Mouse (Mus musculus) hindbrain, embryonic 15.5 days (tissue): Measurements from ENCODE around the gene Pkig. TPM values are rescaled to one million over a fixed set of nuclear protein-coding genes. Genes with fewer than 3 reads are reported as not detected.

Source experiments
- ATAC-seq: fragments of 200-750 bp; cut with Nextera tagmentation; 2 replicates; pipeline ENCODE4 v1.8.0; 2017; ENCODE audit warnings: low read depth, moderate number of reproducible peaks, moderate TSS enrichment; ENCODE audit not compliant: low FRiP score
- H3K27ac ChIP-seq: fragments of 300-500 bp; sonication (generic); replicated peaks from 2 replicates; pipeline ENCODE4 v1.5.1; 2015; ENCODE audit warnings: mild to moderate bottlenecking, inconsistent platforms
- H3K27me3 ChIP-seq: fragments of 300-500 bp; sonication (generic); 2 replicates; pipeline ENCODE4 v1.6.1; 2015; ENCODE audit warnings: control low read depth, inconsistent platforms
- H3K36me3 ChIP-seq: fragments of 300-500 bp; sonication (generic); 2 replicates; pipeline ENCODE4 v1.6.1; 2015; ENCODE audit warnings: control low read depth, inconsistent platforms
- H3K4me1 ChIP-seq: fragments of 300-500 bp; sonication (generic); replicated peaks from 2 replicates; pipeline ENCODE4 v1.6.1; 2015; ENCODE audit warnings: control low read depth, inconsistent platforms
- H3K4me2 ChIP-seq: fragments of 300-500 bp; sonication (generic); 2 replicates; pipeline ENCODE4 v1.6.1; 2015; ENCODE audit warnings: moderate library complexity, mild to moderate bottlenecking, inconsistent platforms
- H3K4me3 ChIP-seq: fragments of 300-500 bp; sonication (generic); 2 replicates; pipeline ENCODE4 v1.5.1; 2015; ENCODE audit warnings: mild to moderate bottlenecking, inconsistent platforms
- H3K9ac ChIP-seq: fragments of 300-500 bp; sonication (generic); 2 replicates; pipeline ENCODE4 v1.6.1; 2015; ENCODE audit warnings: inconsistent platforms
- H3K9me3 ChIP-seq: fragments of 300-500 bp; sonication (generic); 2 replicates; pipeline ENCODE4 v1.6.1; 2016; ENCODE audit warnings: control low read depth, inconsistent platforms
- WGBS: fragments of 180-500 bp; shearing (Covaris S2); methylation state at CpG from one replicate; pipeline ENCODE4 v1.1.7; 2015; 5-methylcytosine and 5-hydroxymethylcytosine counted together
- polyA plus RNA-seq: library from polyadenylated mRNA; unstranded; fragments of >200 nt; fragmentation: Nextera tagmentation; extraction: Ambion mirVana; gene quantifications from 2 replicates; pipeline ENCODE4 v1.2.1, GENCODE M21; 2015

Gene Pkig
- polyA plus RNA-seq, 1 experiment from 2014 or later = 115 TPM

- no peaks in the 10 kb centered on the region for H3K36me3 ChIP-seq
- ATAC-seq = no peak
- H3K9ac ChIP-seq = no peak overlapping the region
- H3K4me3 ChIP-seq = no peak overlapping the region
- no peaks in the 10 kb centered on the region for H3K27me3 ChIP-seq
- no peaks in the 10 kb centered on the region for H3K9me3 ChIP-seq
- 74% methylated on average over 5 of the region's 5 CpGs for WGBS
- no peak overlapping the region; the same call in 1 of the 2 replicates for H3K27ac ChIP-seq
- peaks cover 10% of the 10 kb centered on the region; the same call in 1 of the 2 replicates for H3K4me1 ChIP-seq
- no peak overlapping the region for H3K4me2 ChIP-seq
Observed at GRCm38 (mm10) chr2:163702921-163703320, 44.7 kb downstream of the Pkig start.

- H3K9me3 ChIP-seq = no peaks in the 10 kb centered on the region
- WGBS = 89% methylated on average over 5 of the region's 5 CpGs
- no peaks in the 10 kb centered on the region for H3K36me3 ChIP-seq
- no peak overlapping the region for H3K4me3 ChIP-seq
- H3K4me2 ChIP-seq = no peak overlapping the region
- H3K27me3 ChIP-seq = no peaks in the 10 kb centered on the region
- no peak overlapping the region for H3K9ac ChIP-seq
- no peak overlapping the region for H3K27ac ChIP-seq
- peaks cover 10% of the 10 kb centered on the region; the same call in 1 of the 2 replicates for H3K4me1 ChIP-seq
- ATAC-seq = no peak
Observed at GRCm38 (mm10) chr2:163703599-163704260, 45.5 kb downstream of the Pkig start.

GRCm38 (mm10) chr2:163708321-163708720 lies 50.1 kb downstream of the Pkig start:
- H3K36me3 ChIP-seq = no peaks in the 10 kb centered on the region
- WGBS = 88% methylated on average over 5 of the region's 5 CpGs
- no peak overlapping the region for H3K9ac ChIP-seq
- H3K27me3 ChIP-seq = no peaks in the 10 kb centered on the region
- H3K4me3 ChIP-seq = no peak overlapping the region
- no peak overlapping the region for H3K4me2 ChIP-seq
- no peak for ATAC-seq
- no peak overlapping the region for H3K27ac ChIP-seq
- H3K9me3 ChIP-seq = no peaks in the 10 kb centered on the region
- no peaks in the 10 kb centered on the region for H3K4me1 ChIP-seq

GRCm38 (mm10) chr2:163708763-163709250 lies 50.6 kb downstream of the Pkig start:
- Histone ChIP-seq H3K9ac (no peak overlapping the region), H3K9me3 (no peaks in the 10 kb centered on the region), H3K4me2 (no peak overlapping the region), H3K36me3 (no peaks in the 10 kb centered on the region), H3K27ac (no peak overlapping the region), H3K4me1 (no peaks in the 10 kb centered on the region), H3K27me3 (no peaks in the 10 kb centered on the region), H3K4me3 (no peak overlapping the region)
- no peak for ATAC-seq
- 76% methylated on average over 6 of the region's 6 CpGs for WGBS

- no peak overlapping the region for H3K4me2 ChIP-seq
- WGBS = 92% methylated on average over 9 of the region's 9 CpGs
- ATAC-seq = no peak
- H3K27ac ChIP-seq = no peak overlapping the region
- no peak overlapping the region for H3K9ac ChIP-seq
- H3K4me3 ChIP-seq = no peak overlapping the region
- no peaks in the 10 kb centered on the region for H3K27me3 ChIP-seq
- H3K4me1 ChIP-seq = no peaks in the 10 kb centered on the region
- H3K36me3 ChIP-seq = no peaks in the 10 kb centered on the region
- no peaks in the 10 kb centered on the region for H3K9me3 ChIP-seq
Observed at GRCm38 (mm10) chr2:163710000-163710399, 51.8 kb downstream of the Pkig start.

- Histone ChIP-seq H3K4me3 (no peak overlapping the region), H3K27ac (no peak overlapping the region), H3K4me1 (no peaks in the 10 kb centered on the region), H3K9me3 (no peaks in the 10 kb centered on the region), H3K36me3 (no peaks in the 10 kb centered on the region), H3K4me2 (no peak overlapping the region), H3K27me3 (no peaks in the 10 kb centered on the region), H3K9ac (no peak overlapping the region)
- WGBS = 86% methylated on average over 5 of the region's 5 CpGs
- ATAC-seq = no peak
Observed at GRCm38 (mm10) chr2:163710606-163711159, 52.5 kb downstream of the Pkig start.

GRCm38 (mm10) chr2:163711368-163711868 lies 53.2 kb downstream of the Pkig start:
- 93% methylated on average over 8 of the region's 8 CpGs for WGBS
- Histone ChIP-seq H3K4me1 (no peaks in the 10 kb centered on the region), H3K27me3 (no peaks in the 10 kb centered on the region), H3K36me3 (no peaks in the 10 kb centered on the region), H3K4me3 (no peak overlapping the region), H3K27ac (no peak overlapping the region), H3K9ac (no peak overlapping the region), H3K4me2 (no peak overlapping the region), H3K9me3 (no peaks in the 10 kb centered on the region)
- ATAC-seq = no peak

GRCm38 (mm10) chr2:163712473-163712872 lies 54.3 kb downstream of the Pkig start:
- H3K36me3 ChIP-seq = no peaks in the 10 kb centered on the region
- 76% methylated on average over 7 of the region's 7 CpGs for WGBS
- H3K4me2 ChIP-seq = no peak overlapping the region
- H3K9ac ChIP-seq = no peak overlapping the region
- no peak overlapping the region for H3K27ac ChIP-seq
- no peak overlapping the region for H3K4me3 ChIP-seq
- no peak for ATAC-seq
- no peaks in the 10 kb centered on the region for H3K27me3 ChIP-seq
- H3K4me1 ChIP-seq = no peaks in the 10 kb centered on the region
- no peaks in the 10 kb centered on the region for H3K9me3 ChIP-seq

- H3K4me3 ChIP-seq = no peak overlapping the region
- 85% methylated on average over 6 of the region's 6 CpGs for WGBS
- no peaks in the 10 kb centered on the region for H3K9me3 ChIP-seq
- ATAC-seq = no peak
- no peaks in the 10 kb centered on the region for H3K36me3 ChIP-seq
- H3K27ac ChIP-seq = no peak overlapping the region
- H3K4me1 ChIP-seq = no peaks in the 10 kb centered on the region
- no peaks in the 10 kb centered on the region for H3K27me3 ChIP-seq
- no peak overlapping the region for H3K9ac ChIP-seq
- no peak overlapping the region for H3K4me2 ChIP-seq
Observed at GRCm38 (mm10) chr2:163712874-163713273, 54.7 kb downstream of the Pkig start.

GRCm38 (mm10) chr2:163713340-163713739 lies 55.2 kb downstream of the Pkig start:
- no peaks in the 10 kb centered on the region for H3K36me3 ChIP-seq
- H3K27ac ChIP-seq = no peak overlapping the region
- no peak overlapping the region for H3K9ac ChIP-seq
- 0 out of 2 replicates have a peak, but pooled peaks cover under 1% of the 10 kb centered on the region for H3K4me1 ChIP-seq
- no peak overlapping the region for H3K4me2 ChIP-seq
- WGBS = 81% methylated on average over 3 of the region's 3 CpGs
- H3K9me3 ChIP-seq = no peaks in the 10 kb centered on the region
- H3K4me3 ChIP-seq = no peak overlapping the region
- ATAC-seq = no peak
- H3K27me3 ChIP-seq = no peaks in the 10 kb centered on the region

- no peak overlapping the region for H3K4me3 ChIP-seq
- no peaks in the 10 kb centered on the region for H3K27me3 ChIP-seq
- H3K4me2 ChIP-seq = no peak overlapping the region
- peaks cover 11% of the 10 kb centered on the region for H3K4me1 ChIP-seq
- no peaks in the 10 kb centered on the region for H3K9me3 ChIP-seq
- 61% methylated on average over 8 of the region's 8 CpGs for WGBS
- no peak overlapping the region for H3K9ac ChIP-seq
- no peak overlapping the region for H3K27ac ChIP-seq
- no peak for ATAC-seq
- H3K36me3 ChIP-seq = no peaks in the 10 kb centered on the region
Observed at GRCm38 (mm10) chr2:163716448-163716847, 58.3 kb downstream of the Pkig start.

- 21% methylated on average over 6 of the region's 6 CpGs for WGBS
- H3K9me3 ChIP-seq = no peaks in the 10 kb centered on the region
- ATAC-seq = no peak
- peaks cover 13% of the 10 kb centered on the region for H3K4me1 ChIP-seq
- no peak overlapping the region for H3K27ac ChIP-seq
- H3K4me2 ChIP-seq = no peak overlapping the region
- H3K36me3 ChIP-seq = no peaks in the 10 kb centered on the region
- H3K4me3 ChIP-seq = no peak overlapping the region
- no peaks in the 10 kb centered on the region for H3K27me3 ChIP-seq
- H3K9ac ChIP-seq = no peak overlapping the region
Observed at GRCm38 (mm10) chr2:163716853-163717252, 58.7 kb downstream of the Pkig start.
